Mouse (Mus musculus) megakaryocyte, embryonic 14.5 days (primary cell): ENCODE results near the gene Id3. TPM values are rescaled to one million over a fixed set of nuclear protein-coding genes. Genes with fewer than 3 reads are reported as not detected.

ENCODE experiments used
- H3K27me3 ChIP-seq: replicated peaks from 2 replicates; pipeline ENCODE3; 2012; ENCODE audit warnings: inconsistent platforms
- H3K36me3 ChIP-seq: replicated peaks from 2 replicates; pipeline ENCODE3; 2012; ENCODE audit warnings: low read length, inconsistent platforms, mixed read lengths
- H3K4me1 ChIP-seq: 2 replicates; pipeline ENCODE4 v1.6.1; 2012; ENCODE audit warnings: inconsistent platforms
- H3K4me3 ChIP-seq: replicated peaks from 2 replicates; pipeline ENCODE3; 2012; ENCODE audit warnings: moderate library complexity, mild to moderate bottlenecking, inconsistent platforms
- H3K9me3 ChIP-seq: 2 replicates; pipeline ENCODE4 v1.6.1; 2012; ENCODE audit warnings: inconsistent platforms
- FLI1 ChIP-seq: IDR thresholded peaks from 2 replicates; pipeline ENCODE4 v1.6.1; 2012; ENCODE audit warnings: low read length, inconsistent platforms, mixed read lengths
- GATA1 ChIP-seq: IDR thresholded peaks from 3 replicates; pipeline ENCODE4 v1.6.1; 2012; ENCODE audit warnings: mixed read lengths, low read length, inconsistent platforms, borderline replicate concordance
- polyA plus RNA-seq: library from polyadenylated mRNA; stranded (reverse); fragments of >175 nt; gene quantifications from 2 replicates; pipeline ENCODE4 v1.2.3, GENCODE M21; 2012; ENCODE audit warnings: low replicate concordance; ENCODE audit not compliant: insufficient read depth

Id3 gene
- polyA plus RNA-seq, 1 experiment, result 13.8 TPM

GRCm38 (mm10) chr4:136140327-136141250, 2.7 kb upstream of the Id3 start:
- TF ChIP-seq GATA1 (no peak), FLI1 (no peak)
- H3K27me3 ChIP-seq, result peaks cover 99% of the 10 kb centered on the region
- H3K36me3 ChIP-seq, result no peaks in the 10 kb centered on the region
- peak overlapping the region; percentile 85 for H3K4me3 ChIP-seq
- H3K4me1 ChIP-seq, result peaks cover 28% of the 10 kb centered on the region
- H3K9me3 ChIP-seq, result peaks cover 5% of the 10 kb centered on the region; the same call in 1 of the 2 replicates

GRCm38 (mm10) chr4:136142267-136143192, 767 bp upstream of the Id3 start:
- H3K4me3 ChIP-seq, result no peak overlapping the region
- H3K27me3 ChIP-seq, result peaks cover 99% of the 10 kb centered on the region
- H3K4me1 ChIP-seq, result peaks cover 38% of the 10 kb centered on the region
- TF ChIP-seq GATA1 (no peak), FLI1 (no peak)
- H3K36me3 ChIP-seq, result no peaks in the 10 kb centered on the region
- peaks cover 5% of the 10 kb centered on the region; the same call in 1 of the 2 replicates for H3K9me3 ChIP-seq

GRCm38 (mm10) chr4:136144126-136144926, 1.0 kb downstream of the Id3 start:
- H3K4me3 ChIP-seq, result peak overlapping the region; percentile 87
- peaks cover 48% of the 10 kb centered on the region for H3K4me1 ChIP-seq
- H3K27me3 ChIP-seq, result peaks cover 96% of the 10 kb centered on the region
- no peaks in the 10 kb centered on the region for H3K36me3 ChIP-seq
- TF ChIP-seq FLI1, result no peak
- H3K9me3 ChIP-seq, result peaks cover 5% of the 10 kb centered on the region; the same call in 1 of the 2 replicates

- Histone ChIP-seq H3K27me3 (peaks cover 91% of the 10 kb centered on the region), H3K4me3 (peak overlapping the region; percentile 87), H3K9me3 (peaks cover 5% of the 10 kb centered on the region; the same call in 1 of the 2 replicates), H3K4me1 (peaks cover 44% of the 10 kb centered on the region), H3K36me3 (no peaks in the 10 kb centered on the region)
- no peak for TF ChIP-seq GATA1
- TF ChIP-seq FLI1, result no peak
These were observed 1.6 kb downstream of the Id3 start for GRCm38 (mm10) chr4:136144927-136145292.

- TF ChIP-seq FLI1 (no peak), GATA1 (no peak)
- Histone ChIP-seq H3K9me3 (peaks cover 5% of the 10 kb centered on the region; the same call in 1 of the 2 replicates), H3K27me3 (peaks cover 91% of the 10 kb centered on the region), H3K4me1 (peaks cover 39% of the 10 kb centered on the region), H3K4me3 (no peak overlapping the region), H3K36me3 (no peaks in the 10 kb centered on the region)
These were observed 2.1 kb downstream of the Id3 start for GRCm38 (mm10) chr4:136145362-136145885.

- peaks cover 5% of the 10 kb centered on the region; the same call in 1 of the 2 replicates for H3K9me3 ChIP-seq
- H3K4me1 ChIP-seq, result peaks cover 38% of the 10 kb centered on the region
- H3K36me3 ChIP-seq, result no peaks in the 10 kb centered on the region
- no peak overlapping the region for H3K4me3 ChIP-seq
- TF ChIP-seq GATA1 (no peak), FLI1 (no peak)
- H3K27me3 ChIP-seq, result peaks cover 91% of the 10 kb centered on the region
These were observed 2.9 kb downstream of the Id3 start for GRCm38 (mm10) chr4:136145991-136146711.

GRCm38 (mm10) chr4:136146712-136147154, 3.4 kb downstream of the Id3 start:
- TF ChIP-seq GATA1 (no peak), FLI1 (no peak)
- H3K36me3 ChIP-seq, result no peaks in the 10 kb centered on the region
- H3K4me1 ChIP-seq, result peaks cover 38% of the 10 kb centered on the region
- H3K4me3 ChIP-seq, result no peak overlapping the region
- H3K9me3 ChIP-seq, result peaks cover 5% of the 10 kb centered on the region; the same call in 1 of the 2 replicates
- peaks cover 91% of the 10 kb centered on the region for H3K27me3 ChIP-seq

- Histone ChIP-seq H3K9me3 (peaks cover 9% of the 10 kb centered on the region; the same call in 1 of the 2 replicates), H3K36me3 (no peaks in the 10 kb centered on the region), H3K4me3 (peak overlapping the region; percentile 88), H3K4me1 (peaks cover 38% of the 10 kb centered on the region), H3K27me3 (peaks cover 88% of the 10 kb centered on the region)
- TF ChIP-seq FLI1 (no peak), GATA1 (no peak)
These were observed 4.3 kb downstream of the Id3 start for GRCm38 (mm10) chr4:136147436-136148135.
